Mouse (Mus musculus) thymus, postnatal 10 days (tissue): ENCODE data around the gene Krtap15.

Source experiments
- DNase-seq, 2 experiments: peaks; one replicate each; pipeline ENCODE4 v3.0.0; 2021; ENCODE audit warnings: low spot score in 2 of 2

Gene Krtap15

DNA sequence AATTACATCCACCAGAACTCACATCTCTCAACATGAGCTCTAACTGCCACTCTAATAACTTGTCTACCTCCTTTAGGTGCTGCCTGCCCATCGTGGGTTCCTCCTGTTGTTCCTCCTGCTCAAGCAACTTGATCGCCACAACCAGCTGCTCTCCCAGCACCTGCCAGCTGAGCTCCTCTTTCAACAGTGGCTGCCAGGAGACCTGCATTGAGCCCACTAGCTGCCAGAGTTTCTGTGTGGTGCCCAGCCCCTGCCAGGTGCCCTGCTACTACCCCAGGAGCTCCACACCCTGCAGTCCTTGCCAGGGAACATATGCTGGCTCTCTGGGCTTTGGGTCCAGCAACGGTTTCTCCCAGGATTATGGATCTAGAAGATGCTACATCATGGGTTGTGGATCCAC, at the start of gene Krtap15:
Krtap15 (plus strand) TSS at position 150 of the 400 bp plus-strand sequence.
- no peak for DNase-seq

DNA sequence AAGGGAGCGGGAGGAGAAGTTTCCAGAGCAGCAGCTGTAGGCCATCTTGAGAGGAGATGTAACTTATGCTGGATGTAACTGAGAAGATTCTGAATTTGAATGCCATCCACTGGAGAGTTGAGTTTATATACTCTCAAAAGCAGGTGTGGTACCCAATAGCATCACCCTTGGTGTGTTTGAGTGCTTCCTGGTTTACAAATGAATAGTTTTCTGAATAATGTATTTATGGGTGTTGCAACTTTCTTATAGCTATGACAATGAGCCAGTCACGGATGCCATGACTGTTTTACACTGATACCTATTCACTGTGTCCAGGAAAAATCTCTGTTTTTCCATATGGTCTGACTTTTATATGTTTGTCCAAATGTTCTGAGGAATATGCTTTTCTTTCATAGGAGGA, 45.9 kb upstream of the Krtap15 start, which contains the start of gene 2310057N15Rik:
2310057N15Rik (minus strand) TSS at position 101 of the 400 bp plus-strand sequence.
- DNase-seq = no peak

- no peak for DNase-seq
Observed at GRCm38 (mm10) chr16:88777596-88777995, 42.4 kb upstream of the Krtap15 start, which contains the start of gene Gm5965. Gene Gm5965, plus strand, starts transcription at chr16:88777896.

- no peak for DNase-seq
Observed at GRCm38 (mm10) chr16:88786786-88787185, 33.2 kb upstream of the Krtap15 start.

DNA sequence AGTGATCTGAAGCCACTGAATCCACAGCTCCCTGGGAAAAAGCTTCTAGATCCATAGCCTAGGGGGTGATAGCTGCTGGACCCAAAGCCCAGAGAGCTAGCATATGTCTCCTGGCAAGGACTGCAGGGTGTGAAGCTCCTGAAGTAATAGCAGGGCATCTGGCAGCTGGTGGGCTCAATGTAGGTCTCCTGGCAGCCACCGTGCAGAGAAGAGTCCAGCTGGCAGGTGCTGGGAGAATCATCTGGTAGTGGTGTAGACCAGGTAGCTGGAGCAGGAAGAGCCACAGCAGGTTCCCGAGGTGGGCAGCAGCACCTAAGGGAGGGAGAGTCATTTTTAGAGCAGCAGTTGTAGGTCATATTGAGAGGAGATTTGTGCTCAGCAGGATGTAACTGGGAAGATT, 8.2 kb upstream of the Krtap15 start, which contains the start of gene Gm20741:
Gm20741 (minus strand) TSS at position 394 of the 400 bp plus-strand sequence.
- no peak for DNase-seq

- DNase-seq = no peak
Observed at GRCm38 (mm10) chr16:88823736-88824135, 3.7 kb downstream of the Krtap15 start.

DNA sequence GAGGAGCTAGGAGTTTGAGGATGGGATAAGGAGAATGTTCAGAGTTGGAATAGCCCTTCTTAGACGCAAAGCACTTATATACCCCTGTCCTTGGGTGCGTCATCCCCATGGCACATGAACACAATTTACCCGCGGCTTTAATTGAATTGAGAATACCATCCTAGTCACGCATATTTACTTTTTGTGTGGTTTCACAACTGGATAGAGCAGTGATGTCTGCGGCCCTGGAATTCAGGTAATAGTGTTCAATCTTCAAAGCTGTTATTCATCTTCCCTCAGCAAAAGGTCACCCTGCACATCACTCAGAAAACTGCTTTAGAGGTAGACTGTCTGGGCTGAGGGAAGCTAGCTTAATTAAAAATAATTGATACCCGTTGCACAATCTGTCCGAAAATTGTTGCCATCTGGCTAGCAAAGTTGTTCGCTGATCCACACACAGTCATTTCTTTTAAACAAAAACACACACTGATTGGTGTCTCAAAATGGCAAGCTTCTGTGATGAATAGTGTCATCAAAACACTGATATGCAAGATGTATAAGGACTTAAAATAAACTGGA, 6.2 kb downstream of the Krtap15 start, which contains the start of gene Krtap14:
Krtap14 (minus strand) TSS at position 51 of the 558 bp plus-strand sequence.
- no peak for DNase-seq

GRCm38 (mm10) chr16:88826978-88827377, 7.0 kb downstream of the Krtap15 start:
- no peak for DNase-seq

DNA sequence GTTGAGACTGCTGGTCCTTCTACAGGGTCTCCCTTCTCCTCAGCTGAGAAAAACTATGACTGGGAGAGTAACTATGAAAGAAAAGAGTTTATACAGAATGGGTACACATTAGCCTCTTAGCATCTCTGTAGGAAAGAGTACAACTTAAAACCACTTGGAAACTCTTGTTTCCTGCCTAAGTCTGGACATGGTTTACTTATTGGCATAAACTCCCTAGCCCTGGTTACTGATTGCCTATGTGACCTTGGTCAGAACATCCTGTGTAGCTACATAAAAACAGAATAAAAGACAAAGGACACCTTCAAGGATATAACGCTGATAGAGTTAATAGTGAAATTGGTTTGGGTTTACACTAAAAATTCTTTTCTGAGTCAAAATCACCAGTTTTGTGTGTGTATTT, 27.3 kb downstream of the Krtap15 start:
- no peak for DNase-seq

GRCm38 (mm10) chr16:88848558-88848957, 28.5 kb downstream of the Krtap15 start:
- no peak for DNase-seq

- DNase-seq = peak in 1 of 2 experiments; percentile 4
Observed at GRCm38 (mm10) chr16:88851450-88851849, 31.4 kb downstream of the Krtap15 start.

- DNase-seq = no peak
Observed at GRCm38 (mm10) chr16:88864887-88865407, 44.9 kb downstream of the Krtap15 start.

- DNase-seq = no peak
Observed at GRCm38 (mm10) chr16:88869311-88869710, 49.3 kb downstream of the Krtap15 start, which contains the start of gene Krtap19-1. Gene Krtap19-1, minus strand, starts transcription at chr16:88869411.

- DNase-seq = no peak
Observed at GRCm38 (mm10) chr16:88874169-88874568, 54.2 kb downstream of the Krtap15 start, which contains the start of gene Krtap19-2. Gene Krtap19-2, minus strand, starts transcription at chr16:88874269.

GRCm38 (mm10) chr16:88877938-88878337, 57.9 kb downstream of the Krtap15 start, which contains the start of gene Krtap19-3:
Gene Krtap19-3, minus strand, starts transcription at chr16:88878038.
- DNase-seq = no peak
